ENCODE assay signal across 8 mouse cellular contexts in the genomic region with DNA sequence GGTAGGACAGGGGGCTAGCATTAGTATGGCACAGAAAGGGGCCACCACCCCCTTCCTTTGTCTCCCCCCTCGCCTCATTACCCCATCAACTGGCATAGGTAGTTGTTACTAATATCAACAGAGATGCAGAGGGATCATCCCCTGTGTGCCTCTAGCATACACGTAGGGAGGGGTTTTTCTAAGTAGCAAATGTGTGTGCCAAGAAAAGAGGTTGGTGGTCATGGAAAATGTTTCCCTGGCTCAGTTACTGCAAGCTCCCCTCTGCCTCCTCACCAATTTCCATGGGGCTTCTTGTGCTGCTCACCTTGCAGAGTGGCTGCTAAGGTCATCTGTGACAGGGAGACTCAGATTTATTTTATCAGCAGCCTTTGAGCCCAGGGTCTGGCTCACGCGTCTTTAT. TPM values are rescaled to one million over a fixed set of nuclear protein-coding genes. Genes with fewer than 3 reads are reported as not detected.
A peak's percentile ranks its signal among the peaks of the same experiment; 100 is the strongest.
DNase-seq lines count a peak whose midpoint lies in the region; ATAC-seq and TF ChIP-seq lines count a peak whose summit lies in the region.

No protein-coding gene starts in this region.

- H3K4me3 ChIP-seq in embryonic facial prominence, embryonic 12.5 days = peak overlapping the region; percentile 87
- H3K4me3 ChIP-seq in intestine, embryonic 15.5 days (replicated peaks) = peak overlapping the region; percentile 71
- peak overlapping the region; percentile 93 for H3K4me3 ChIP-seq in midbrain, postnatal 0 days (ENCODE audit: low read depth, low read length)

- no peaks in the 10 kb centered on the region for H3K27me3 ChIP-seq in embryonic facial prominence, embryonic 12.5 days
- H3K27me3 ChIP-seq in intestine, embryonic 15.5 days (replicated peaks) = no peaks in the 10 kb centered on the region
- H3K27me3 ChIP-seq in midbrain, postnatal 0 days (ENCODE audit: insufficient read depth, low read length) = no peaks in the 10 kb centered on the region

- ATAC-seq in embryonic facial prominence, embryonic 12.5 days (ENCODE audit: insufficient number of reproducible peaks, insufficient read depth, low FRiP score, low TSS enrichment) = no peak
- no peak for ATAC-seq in intestine, embryonic 15.5 days
- no peak for ATAC-seq in midbrain, postnatal 0 days (ENCODE audit: low FRiP score)

- peaks cover 39% of the 10 kb centered on the region for H3K36me3 ChIP-seq in embryonic facial prominence, embryonic 12.5 days
- H3K36me3 ChIP-seq in intestine, embryonic 15.5 days = peaks cover 18% of the 10 kb centered on the region
- H3K36me3 ChIP-seq in midbrain, postnatal 0 days (ENCODE audit: insufficient read depth, low read length) = peaks cover 19% of the 10 kb centered on the region

- peak; percentile 44 for DNase-seq in kidney, adult 18-20 months
- DNase-seq in kidney, postnatal 25 days = no peak
- no peak for DNase-seq in midbrain, postnatal 0 days (ENCODE audit: low spot score)
- no peak for DNase-seq in cerebellum, postnatal 36 days
- DNase-seq in cerebellum, adult 11 months = no peak
- DNase-seq in left cerebral cortex, adult 11 months (ENCODE audit: low spot score) = no peak

- peaks cover 79% of the 10 kb centered on the region for H3K4me1 ChIP-seq in embryonic facial prominence, embryonic 12.5 days
- peaks cover 64% of the 10 kb centered on the region for H3K4me1 ChIP-seq in intestine, embryonic 15.5 days (replicated peaks)
- peaks cover 26% of the 10 kb centered on the region for H3K4me1 ChIP-seq in midbrain, postnatal 0 days (ENCODE audit: insufficient read depth, low read length)

- 8% methylated on average over 4 of the region's 4 CpGs for WGBS in embryonic facial prominence, embryonic 12.5 days
- WGBS in intestine, embryonic 15.5 days = 7% methylated on average over 4 of the region's 4 CpGs
- WGBS in midbrain, postnatal 0 days = 2% methylated on average over 4 of the region's 4 CpGs

- H3K4me2 ChIP-seq in embryonic facial prominence, embryonic 12.5 days (replicated peaks) = peak overlapping the region; percentile 88
- peak overlapping the region; percentile 84 for H3K4me2 ChIP-seq in intestine, embryonic 15.5 days (replicated peaks)
- H3K4me2 ChIP-seq in midbrain, postnatal 0 days (ENCODE audit: low read depth, low read length, poor library complexity, severe bottlenecking) = peak overlapping the region; percentile 95

- H3K27ac ChIP-seq in embryonic facial prominence, embryonic 12.5 days = peak overlapping the region; percentile 98
- peak overlapping the region; percentile 97 for H3K27ac ChIP-seq in intestine, embryonic 15.5 days
- peak overlapping the region; percentile 98 for H3K27ac ChIP-seq in midbrain, postnatal 0 days (ENCODE audit: low read depth, low read length)

- H3K9ac ChIP-seq in embryonic facial prominence, embryonic 12.5 days = peak overlapping the region; percentile 95
- H3K9ac ChIP-seq in intestine, embryonic 15.5 days = peak overlapping the region; percentile 85
- peak overlapping the region; percentile 98 for H3K9ac ChIP-seq in midbrain, postnatal 0 days (replicated peaks; ENCODE audit: low read length, poor library complexity, severe bottlenecking)

- TF ChIP-seq CTCF in midbrain, postnatal 0 days (IDR thresholded peaks at IDR 0.05) = no peak

- no peaks in the 10 kb centered on the region for H3K9me3 ChIP-seq in embryonic facial prominence, embryonic 12.5 days
- no peaks in the 10 kb centered on the region for H3K9me3 ChIP-seq in intestine, embryonic 15.5 days
- H3K9me3 ChIP-seq in midbrain, postnatal 0 days (ENCODE audit: low read length) = no peaks in the 10 kb centered on the region

RNA-seq across cellular contexts. Expression of gene Amotl2, which starts 2.6 kb away (rescaled TPM):
- polyA plus RNA-seq in embryonic facial prominence, embryonic 12.5 days (2016; fragmentation: Nextera tagmentation; extraction: Ambion mirVana) = 79.5 and 80.6 TPM in 2 replicates
- polyA plus RNA-seq in intestine, embryonic 15.5 days (2015; fragmentation: Nextera tagmentation; extraction: Ambion mirVana) = 31.8 and 32.9 TPM in 2 replicates
- 125 and 129 TPM in 2 replicates for total RNA-seq in midbrain, postnatal 0 days (2014; rRNA removed)
- 31.5 and 32.5 TPM in 2 replicates for polyA plus RNA-seq in midbrain, postnatal 0 days (2015; fragmentation: Nextera tagmentation; extraction: Ambion mirVana)
